ENCODE assay signal across 31 mouse cellular contexts in the genomic region with DNA sequence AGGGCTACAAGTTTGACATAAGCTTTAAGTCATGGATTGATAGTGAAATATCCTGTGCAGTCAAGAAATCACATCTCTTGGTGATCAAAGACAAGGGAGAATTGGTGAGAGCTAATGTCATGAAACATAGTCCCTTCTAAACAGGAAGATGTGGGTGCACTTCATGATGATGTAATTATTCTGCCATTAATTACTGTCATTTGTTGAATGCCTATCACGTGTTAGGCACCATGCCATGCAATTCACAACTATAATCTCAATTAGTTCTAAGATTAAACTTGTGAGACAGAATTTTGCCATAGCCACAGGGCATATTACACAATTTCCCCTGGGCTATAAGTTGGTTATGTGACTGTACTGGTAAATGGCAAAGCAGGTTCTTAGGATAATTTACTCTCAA. TPM values are rescaled to one million over a fixed set of nuclear protein-coding genes. Genes with fewer than 3 reads are reported as not detected.
DNase-seq lines count a peak whose midpoint lies in the region; ATAC-seq and TF ChIP-seq lines count a peak whose summit lies in the region.
"Had no signal": no experiment of that assay in that cellular context is flagged by ENCODE, and none has a peak within 500 bp of the region (broad histone marks: within the 10 kb centered on the region; RNA-seq: fewer than 3 reads in every experiment).

No protein-coding gene starts in this region.

- no peak overlapping the region for H3K27ac ChIP-seq in hindbrain, postnatal 0 days
- H3K27ac ChIP-seq in intestine, embryonic 16.5 days (ENCODE audit: low read length), result no peak overlapping the region
- H3K27ac ChIP-seq: embryonic facial prominence, embryonic 12.5 days; embryonic facial prominence, embryonic 15.5 days; gastrocnemius, adult 2 months; heart, embryonic 15.5 days; hindbrain, embryonic 14.5 days had no signal

- H3K4me3 ChIP-seq in hindbrain, postnatal 0 days (ENCODE audit: low read length), result no peak overlapping the region
- H3K4me3 ChIP-seq in intestine, embryonic 16.5 days (ENCODE audit: low read length), result no peak overlapping the region
- H3K4me3 ChIP-seq: embryonic facial prominence, embryonic 12.5 days; embryonic facial prominence, embryonic 15.5 days; gastrocnemius, adult 2 months; heart, embryonic 12.5 days; heart, embryonic 15.5 days had no signal

- no peaks in the 10 kb centered on the region for H3K4me1 ChIP-seq in hindbrain, postnatal 0 days (ENCODE audit: insufficient read depth, low read length)
- no peaks in the 10 kb centered on the region for H3K4me1 ChIP-seq in intestine, embryonic 16.5 days (ENCODE audit: control insufficient read depth, insufficient read depth, low read length)
- H3K4me1 ChIP-seq: embryonic facial prominence, embryonic 12.5 days; embryonic facial prominence, embryonic 15.5 days; heart, embryonic 12.5 days; heart, embryonic 15.5 days had no signal

- H3K27me3 ChIP-seq in hindbrain, postnatal 0 days (ENCODE audit: insufficient read depth, low read length), result no peaks in the 10 kb centered on the region
- H3K27me3 ChIP-seq in intestine, embryonic 16.5 days (replicated peaks; ENCODE audit: control insufficient read depth, insufficient read depth, low read length), result no peaks in the 10 kb centered on the region
- H3K27me3 ChIP-seq: CH12.LX; embryonic facial prominence, embryonic 12.5 days; embryonic facial prominence, embryonic 15.5 days; heart, embryonic 12.5 days; heart, embryonic 15.5 days had no signal

- no peaks in the 10 kb centered on the region for H3K9me3 ChIP-seq in hindbrain, postnatal 0 days (ENCODE audit: low read length)
- no peaks in the 10 kb centered on the region for H3K9me3 ChIP-seq in intestine, embryonic 16.5 days (ENCODE audit: control insufficient read depth, low read length)
- H3K9me3 ChIP-seq: embryonic facial prominence, embryonic 12.5 days; embryonic facial prominence, embryonic 15.5 days; heart, embryonic 12.5 days; heart, embryonic 15.5 days had no signal

- intact Hi-C loops in left cerebral cortex, postnatal 10 days (cut with DNase I), result no loop called here

- ATAC-seq in common myeloid progenitor, adult 5-6 weeks (replicated peaks; ENCODE audit: low read depth, poor library complexity, severe bottlenecking), result 0 out of 2 replicates have a peak, but pooled peaks have one; percentile 19
- ATAC-seq in inflammation-experienced regulatory T-cells, adult 6 months, result peak; percentile 64
- ATAC-seq in hindbrain, postnatal 0 days, result no peak
- no peak for ATAC-seq in intestine, embryonic 16.5 days
- ATAC-seq: forebrain, embryonic 14.5 days; forebrain, postnatal 0 days; intestine, postnatal 0 days had no signal

- no peak overlapping the region for H3K9ac ChIP-seq in hindbrain, postnatal 0 days (replicated peaks; ENCODE audit: low read length)
- H3K9ac ChIP-seq in intestine, embryonic 16.5 days (ENCODE audit: low read depth, low read length), result no peak overlapping the region
- H3K9ac ChIP-seq: embryonic facial prominence, embryonic 12.5 days; embryonic facial prominence, embryonic 15.5 days; forebrain, postnatal 0 days; heart, embryonic 12.5 days; heart, embryonic 15.5 days; hindbrain, embryonic 14.5 days had no signal

- 48% methylated on average over 1 of the region's 1 CpGs for WGBS in hindbrain, postnatal 0 days
- WGBS in intestine, embryonic 16.5 days, result 75% methylated on average over 1 of the region's 1 CpGs

- peak; percentile 46 for DNase-seq in CD4-positive, CD25-positive, alpha-beta regulatory T cell, adult 2 months (ENCODE audit: low read depth, low spot score)
- no peak for DNase-seq in Muller cell, postnatal 12 days (ENCODE audit: inconsistent ontology term)
- DNase-seq in hindbrain, postnatal 0 days (ENCODE audit: low spot score), result no peak
- no peak for DNase-seq in left cerebral cortex, postnatal 10 days (ENCODE audit: extremely low spot score in 1 of 2, low spot score in 2 of 2)
- DNase-seq: adrenal gland, adult 8-10 months; adrenal gland, postnatal 25 days; cerebellum, adult 11-12 months; cerebellum, adult 8-10 months; cerebellum, postnatal 10 days; cerebellum, postnatal 36 days; forebrain, postnatal 0 days; gastrocnemius, adult 2 months; gastrocnemius, postnatal 14 days; heart, adult 18-20 months; heart, postnatal 10 days; heart, postnatal 36 days had no signal

- no peak for TF ChIP-seq CTCF in hindbrain, postnatal 0 days (IDR thresholded peaks at IDR 0.05; ENCODE audit: low read depth)

- no peak overlapping the region for H3K4me2 ChIP-seq in hindbrain, postnatal 0 days (ENCODE audit: low read depth, low read length)
- H3K4me2 ChIP-seq in intestine, embryonic 16.5 days (ENCODE audit: low read depth, low read length), result no peak overlapping the region
- H3K4me2 ChIP-seq: embryonic facial prominence, embryonic 12.5 days; embryonic facial prominence, embryonic 15.5 days; heart, embryonic 12.5 days; heart, embryonic 15.5 days; hindbrain, embryonic 14.5 days had no signal

- no peaks in the 10 kb centered on the region for H3K36me3 ChIP-seq in hindbrain, postnatal 0 days (ENCODE audit: insufficient read depth, low read length)
- H3K36me3 ChIP-seq in intestine, embryonic 16.5 days (ENCODE audit: control insufficient read depth, insufficient read depth, low read length), result no peaks in the 10 kb centered on the region
- H3K36me3 ChIP-seq: embryonic facial prominence, embryonic 12.5 days; embryonic facial prominence, embryonic 15.5 days; G1E; heart, embryonic 12.5 days; heart, embryonic 15.5 days had no signal

RNA-seq across cellular contexts. Expression of a gene that starts 28.2 kb away (rescaled TPM):
- 245 and 273 TPM in 2 replicates for total RNA-seq in common myeloid progenitor, adult 5-6 weeks (2017)
- polyA plus RNA-seq in inflammation-experienced regulatory T-cells, adult 6 months (2017; shearing (Covaris generic)), result 100 to 1,000 TPM; 152 to 264 (median 175) TPM
- not detected in 2 replicates for total RNA-seq in hindbrain, postnatal 0 days (2014; rRNA removed)
- not detected in 2 replicates for polyA plus RNA-seq in hindbrain, postnatal 0 days (2015; fragmentation: Nextera tagmentation; extraction: Ambion mirVana)
- polyA plus RNA-seq in intestine, embryonic 16.5 days (2015; fragmentation: Nextera tagmentation; extraction: Ambion mirVana), result 0.24 and 0.37 TPM in 2 replicates
- not detected for total RNA-seq in left cerebral cortex, postnatal 10 days (2021)
- total RNA-seq: forebrain, postnatal 0 days; G1E; gastrocnemius, adult 2 months; gastrocnemius, postnatal 14 days had no signal
- polyA plus RNA-seq: brain, embryonic 14.5 days; C2C12; embryonic facial prominence, embryonic 12.5 days; forebrain, embryonic 11.5 days; forebrain, embryonic 14.5 days; G1E; heart, embryonic 12.5 days; hindbrain, embryonic 14.5 days had no signal

Comparison
In these comparisons a context has a peak if more than half of its experiments do, and no peak if none do; other contexts are left out.
1. ATAC-seq: peak in common myeloid progenitor, adult 5-6 weeks (single experiment) and inflammation-experienced regulatory T-cells, adult 6 months (single experiment); none in hindbrain, postnatal 0 days (single experiment) and intestine, embryonic 16.5 days (single experiment).
2. RNA of a gene that starts 28.2 kb away (total RNA-seq): 245 to 273 TPM in common myeloid progenitor, adult 5-6 weeks; not detected in hindbrain, postnatal 0 days and not detected in left cerebral cortex, postnatal 10 days; every median in the first group is over 100 times any median in the second.